Mouse (Mus musculus) thymus, adult 2 months (tissue): ENCODE measurements around the gene Ap1g1. TPM values are rescaled to one million over a fixed set of nuclear protein-coding genes. Genes with fewer than 3 reads are reported as not detected.

Experiments used
- DNase-seq: peaks from one replicate; pipeline ENCODE4 v3.0.0; 2021
- H3K27ac ChIP-seq: fragments of 200-500 bp; 2 replicates; pipeline ENCODE4 v1.5.1; 2012; ENCODE audit warnings: low read length, control low read depth; ENCODE audit not compliant: control insufficient read depth, insufficient read depth
- H3K27me3 ChIP-seq: fragments of 200-500 bp; 2 replicates; pipeline ENCODE4 v1.6.1; 2012; ENCODE audit warnings: mild to moderate bottlenecking, low read length, moderate library complexity, mixed read lengths; ENCODE audit not compliant: control insufficient read depth, insufficient read depth
- H3K36me3 ChIP-seq: fragments of 200-500 bp; 2 replicates; pipeline ENCODE4 v1.6.1; 2012; ENCODE audit warnings: mild to moderate bottlenecking, low read length, moderate library complexity; ENCODE audit not compliant: control insufficient read depth, insufficient read depth
- H3K4me1 ChIP-seq: fragments of 200-500 bp; replicated peaks from 2 replicates; pipeline ENCODE4 v1.6.1; 2012; ENCODE audit warnings: low read length; ENCODE audit not compliant: control insufficient read depth, insufficient read depth
- H3K4me3 ChIP-seq: fragments of 200-500 bp; 2 replicates; pipeline ENCODE4 v1.5.1; 2012; ENCODE audit warnings: mild to moderate bottlenecking, low read length, control low read depth, moderate library complexity; ENCODE audit not compliant: control insufficient read depth, insufficient read depth
- CTCF ChIP-seq: fragments of 200-500 bp; IDR thresholded peaks from 2 replicates; pipeline ENCODE4 v1.5.1; 2012; ENCODE audit warnings: mild to moderate bottlenecking, control low read depth, low read length, moderate library complexity, borderline replicate concordance; ENCODE audit not compliant: control insufficient read depth, poor library complexity, insufficient read depth; ENCODE audit errors: extremely low read depth
- POLR2A ChIP-seq: fragments of 200-500 bp; IDR thresholded peaks from 2 replicates; pipeline ENCODE4 v1.6.1; 2012; ENCODE audit warnings: mild to moderate bottlenecking, low read length, control low read depth, moderate library complexity; ENCODE audit not compliant: control insufficient read depth, poor library complexity, insufficient read depth; ENCODE audit errors: extremely low read depth
- WGBS: fragments of 180-500 bp; shearing (Covaris S2); methylation state at CpG from one replicate; pipeline ENCODE4 v1.1.7; 2018; 5-methylcytosine and 5-hydroxymethylcytosine counted together
- polyA plus RNA-seq: library from polyadenylated mRNA; depleted of rRNA; stranded (reverse); fragments of >200 nt; gene quantifications from 2 replicates; pipeline ENCODE4 v1.2.3, GENCODE M21; 2012; rRNA removed

Ap1g1 gene
- 40.3 and 42.2 TPM in 2 replicates for polyA plus RNA-seq

DNA sequence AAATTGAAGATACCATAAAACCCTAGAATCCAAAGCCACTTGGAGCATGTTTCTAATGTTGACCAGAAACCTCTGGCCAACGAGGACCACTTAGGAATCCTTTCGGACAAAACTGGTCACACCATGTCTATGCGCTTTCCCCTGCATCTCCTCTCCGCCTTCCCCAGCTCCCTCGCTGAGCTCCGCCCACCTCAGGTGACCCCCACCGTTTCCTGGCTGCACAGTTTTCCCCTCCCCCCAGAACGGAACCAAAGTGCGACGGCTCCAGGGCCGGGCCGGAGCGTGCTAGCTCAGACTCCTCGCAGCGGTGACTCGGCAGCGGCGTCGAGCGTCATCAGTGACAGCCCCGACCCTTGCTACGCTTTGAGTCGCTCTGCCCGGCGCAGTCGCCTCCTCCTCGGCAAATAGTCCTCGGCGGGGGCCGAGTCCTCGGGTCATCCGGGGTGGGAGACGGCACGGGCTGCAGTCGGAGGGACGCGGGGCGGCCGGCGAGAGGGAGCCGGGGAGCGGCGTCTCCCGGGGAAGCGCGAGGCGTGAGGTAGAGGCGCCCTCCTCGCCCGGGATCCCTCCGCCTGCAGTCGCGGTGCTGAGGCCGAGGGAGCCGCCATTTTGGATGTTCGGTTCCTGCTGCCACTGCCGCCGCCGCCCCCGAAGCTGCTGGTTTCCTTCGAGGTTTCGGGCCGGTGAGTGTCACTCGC is at the start of gene Ap1g1:
TSS of gene Ap1g1 (plus strand) at position 275 of the 698 bp plus-strand sequence.
- H3K27ac ChIP-seq, result peak within 1 kb of the TSS; percentile 57

GRCm38 (mm10) chr8:109731012-109731411 is 47.3 kb upstream of the Ap1g1 start:
- TF ChIP-seq CTCF (no peak), POLR2A (no peak)
- no peak overlapping the region for H3K27ac ChIP-seq
- no peak overlapping the region for H3K4me3 ChIP-seq
- H3K4me1 ChIP-seq, result no peaks in the 10 kb centered on the region
- no peak for DNase-seq
- no peaks in the 10 kb centered on the region for H3K27me3 ChIP-seq
- H3K36me3 ChIP-seq, result peaks cover 13% of the 10 kb centered on the region; the same call in 1 of the 2 replicates
- 83% methylated on average over 3 of the region's 3 CpGs for WGBS

More for the DNA sequence above, at the start of gene Ap1g1:
- Histone ChIP-seq H3K4me3 (peak within 1 kb of the TSS; percentile 78), H3K36me3 (no peaks in the 10 kb centered on the region), H3K27me3 (no peaks in the 10 kb centered on the region), H3K4me1 (peaks cover 5% of the 10 kb centered on the region)
- TF ChIP-seq CTCF (no peak), POLR2A (peak; percentile 34; the same call in 1 of the 2 replicates)
- DNase-seq, result peak; percentile 97
- WGBS, result under 1% methylated on average over 64 of the region's 64 CpGs

DNA sequence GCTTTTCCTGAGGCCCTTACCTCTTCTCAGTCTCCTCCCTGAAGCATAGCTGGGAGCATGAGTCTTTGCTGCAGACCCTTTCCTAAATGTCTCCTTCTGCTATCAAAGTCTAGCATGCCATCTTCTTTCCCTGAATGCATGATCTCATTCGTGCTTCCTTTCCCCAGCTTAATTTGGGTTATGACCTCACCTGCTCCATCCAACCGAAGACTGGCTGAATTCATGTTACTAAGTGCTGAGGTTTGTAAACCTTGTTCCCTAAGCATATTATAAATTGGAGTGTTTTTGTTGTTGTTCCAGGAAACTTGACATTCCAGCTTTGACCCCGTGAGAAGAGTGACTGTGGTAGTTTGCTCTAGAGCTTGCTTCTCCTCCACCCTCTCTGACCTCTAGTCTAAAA is 44.3 kb upstream of the Ap1g1 start:
- TF ChIP-seq POLR2A, result no peak
- TF ChIP-seq CTCF, result no peak
- WGBS, result 94% methylated on average over 3 of the region's 3 CpGs
- DNase-seq, result no peak
- Histone ChIP-seq H3K36me3 (peaks cover 13% of the 10 kb centered on the region; the same call in 1 of the 2 replicates), H3K4me3 (no peak overlapping the region), H3K27me3 (no peaks in the 10 kb centered on the region), H3K27ac (no peak overlapping the region), H3K4me1 (peaks cover 4% of the 10 kb centered on the region)

GRCm38 (mm10) chr8:109736819-109737218 is 41.5 kb upstream of the Ap1g1 start:
- no peak for TF ChIP-seq POLR2A
- TF ChIP-seq CTCF, result no peak
- Histone ChIP-seq H3K36me3 (peaks cover 13% of the 10 kb centered on the region; the same call in 1 of the 2 replicates), H3K4me1 (peaks cover 4% of the 10 kb centered on the region), H3K27me3 (no peaks in the 10 kb centered on the region), H3K27ac (no peak overlapping the region), H3K4me3 (peak overlapping the region; percentile 65)
- no peak for DNase-seq
- 7% methylated on average over 8 of the region's 8 CpGs for WGBS

DNA sequence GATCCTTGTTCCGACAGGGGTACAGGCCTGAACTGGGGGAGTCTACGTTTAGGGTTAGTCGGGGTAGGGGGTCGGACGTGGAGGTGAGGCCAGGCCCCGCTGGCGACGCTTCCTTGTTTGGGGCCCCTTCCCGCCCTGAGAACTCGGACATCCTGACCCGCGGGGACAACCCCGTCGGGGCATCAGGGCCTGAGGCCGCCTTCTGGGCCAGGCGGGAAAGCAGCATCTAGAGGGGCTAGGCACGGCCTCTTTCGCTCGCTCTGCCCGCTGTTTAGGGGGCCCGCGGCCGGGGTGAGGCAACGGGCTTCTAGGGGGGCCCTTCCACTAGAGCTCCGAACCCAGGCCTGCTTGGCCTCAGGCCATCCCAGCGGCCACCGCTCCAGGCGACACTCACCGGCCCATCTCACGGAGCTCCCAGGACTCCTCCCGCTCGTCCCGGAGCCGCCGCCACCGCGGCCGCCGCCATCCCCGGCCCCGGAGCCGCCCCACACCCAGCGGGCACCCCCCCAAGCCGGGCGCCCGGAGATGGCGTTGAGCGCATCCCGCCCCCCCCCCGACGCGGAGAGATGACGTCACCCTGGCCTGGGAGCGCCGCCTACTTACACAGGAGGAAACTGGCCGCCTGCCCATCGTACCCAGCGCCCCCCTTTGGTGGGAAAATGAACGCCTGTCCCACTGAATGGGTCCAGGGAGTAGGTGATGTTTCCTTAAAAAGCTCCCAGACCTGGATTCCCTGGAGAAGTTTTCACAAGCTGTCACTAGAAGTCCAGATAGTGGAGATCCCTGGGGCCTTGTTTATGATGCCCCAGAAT is 40.9 kb upstream of the Ap1g1 start, which contains the start of gene Atxn1l:
TSS of gene Atxn1l (minus strand) at position 503 of the 812 bp plus-strand sequence.
- Histone ChIP-seq H3K27me3 (no peaks in the 10 kb centered on the region), H3K4me1 (peaks cover 4% of the 10 kb centered on the region), H3K4me3 (peak within 1 kb of the TSS; percentile 65), H3K36me3 (peaks cover 10% of the 10 kb centered on the region; the same call in 1 of the 2 replicates), H3K27ac (no peak within 1 kb of the TSS)
- TF ChIP-seq POLR2A (peak; percentile 38; the same call in 1 of the 2 replicates), CTCF (peak; percentile 72; the same call in 1 of the 2 replicates)
- WGBS, result under 1% methylated on average over 59 of the region's 59 CpGs
- DNase-seq, result peak; percentile 83

GRCm38 (mm10) chr8:109738049-109738380 is 40.3 kb upstream of the Ap1g1 start:
- Histone ChIP-seq H3K36me3 (peaks cover 6% of the 10 kb centered on the region; the same call in 1 of the 2 replicates), H3K27me3 (no peaks in the 10 kb centered on the region), H3K27ac (no peak overlapping the region), H3K4me1 (peaks cover 4% of the 10 kb centered on the region), H3K4me3 (no peak overlapping the region)
- no peak for DNase-seq
- no peak for TF ChIP-seq POLR2A
- WGBS, result 91% methylated on average over 1 of the region's 1 CpGs
